Mouse (Mus musculus) ES-Bruce4 (cell line): ENCODE data around the gene Tnpo2.

ENCODE experiments used
- CTCF ChIP-seq: IDR thresholded peaks from one replicate; pipeline ENCODE4 v1.8.1; 2011; ENCODE audit warnings: low read depth, low read length
- EP300 ChIP-seq: IDR thresholded peaks from 2 replicates; pipeline ENCODE4 v1.6.1; 2011; ENCODE audit warnings: low read depth, low read length; ENCODE audit not compliant: insufficient read depth
- POLR2A ChIP-seq: IDR thresholded peaks from one replicate; pipeline ENCODE4 v1.8.1; 2011; ENCODE audit warnings: low read length; ENCODE audit not compliant: insufficient read depth

GRCm38 (mm10) chr8:85096850-85097249 lies 60.1 kb downstream of the Tnpo2 start:
- no peak for TF ChIP-seq POLR2A
- no peak for TF ChIP-seq EP300
- TF ChIP-seq CTCF, result no peak
